Mouse (Mus musculus) embryonic facial prominence, embryonic 12.5 days (tissue): ENCODE results near the gene Cul7. TPM values are rescaled to one million over a fixed set of nuclear protein-coding genes. Genes with fewer than 3 reads are reported as not detected.

ENCODE experiments used
- ATAC-seq: fragments of 200-750 bp; cut with Nextera tagmentation; 2 replicates; pipeline ENCODE4 v1.8.0; 2017; ENCODE audit not compliant: insufficient number of reproducible peaks, insufficient read depth, low FRiP score, low TSS enrichment
- H3K27ac ChIP-seq: fragments of 300-500 bp; sonication (generic); 2 replicates; pipeline ENCODE4 v1.5.1; 2016; ENCODE audit warnings: mild to moderate bottlenecking
- H3K27me3 ChIP-seq: fragments of 300-500 bp; sonication (generic); 2 replicates; pipeline ENCODE4 v1.6.1; 2016; ENCODE audit warnings: mild to moderate bottlenecking, moderate library complexity
- H3K36me3 ChIP-seq: fragments of 300-500 bp; sonication (generic); 2 replicates; pipeline ENCODE4 v1.6.1; 2016; ENCODE audit warnings: mild to moderate bottlenecking
- H3K4me1 ChIP-seq: fragments of 300-500 bp; sonication (generic); 2 replicates; pipeline ENCODE4 v1.6.1; 2016
- H3K4me2 ChIP-seq: fragments of 300-500 bp; sonication (generic); replicated peaks from 2 replicates; pipeline ENCODE4 v1.6.1; 2016; ENCODE audit warnings: mild to moderate bottlenecking, moderate library complexity
- H3K4me3 ChIP-seq: fragments of 300-500 bp; sonication (generic); 2 replicates; pipeline ENCODE4 v1.5.1; 2016; ENCODE audit warnings: mild to moderate bottlenecking
- H3K9ac ChIP-seq: fragments of 300-500 bp; sonication (generic); 2 replicates; pipeline ENCODE4 v1.6.1; 2016; ENCODE audit warnings: mild to moderate bottlenecking, moderate library complexity
- H3K9me3 ChIP-seq: fragments of 300-500 bp; sonication (generic); 2 replicates; pipeline ENCODE4 v1.6.1; 2016; ENCODE audit warnings: mild to moderate bottlenecking, moderate library complexity
- WGBS: fragments of 180-500 bp; shearing (Covaris S2); methylation state at CpG from one replicate; pipeline ENCODE4 v1.1.7; 2016; 5-methylcytosine and 5-hydroxymethylcytosine counted together
- polyA plus RNA-seq: library from polyadenylated mRNA; unstranded; fragments of >200 nt; fragmentation: Nextera tagmentation; extraction: Ambion mirVana; gene quantifications from 2 replicates; pipeline ENCODE4 v1.2.1, GENCODE M21; 2016

Cul7 gene
- polyA plus RNA-seq, 1 experiment from 2014 or later = 57.3 TPM

DNA sequence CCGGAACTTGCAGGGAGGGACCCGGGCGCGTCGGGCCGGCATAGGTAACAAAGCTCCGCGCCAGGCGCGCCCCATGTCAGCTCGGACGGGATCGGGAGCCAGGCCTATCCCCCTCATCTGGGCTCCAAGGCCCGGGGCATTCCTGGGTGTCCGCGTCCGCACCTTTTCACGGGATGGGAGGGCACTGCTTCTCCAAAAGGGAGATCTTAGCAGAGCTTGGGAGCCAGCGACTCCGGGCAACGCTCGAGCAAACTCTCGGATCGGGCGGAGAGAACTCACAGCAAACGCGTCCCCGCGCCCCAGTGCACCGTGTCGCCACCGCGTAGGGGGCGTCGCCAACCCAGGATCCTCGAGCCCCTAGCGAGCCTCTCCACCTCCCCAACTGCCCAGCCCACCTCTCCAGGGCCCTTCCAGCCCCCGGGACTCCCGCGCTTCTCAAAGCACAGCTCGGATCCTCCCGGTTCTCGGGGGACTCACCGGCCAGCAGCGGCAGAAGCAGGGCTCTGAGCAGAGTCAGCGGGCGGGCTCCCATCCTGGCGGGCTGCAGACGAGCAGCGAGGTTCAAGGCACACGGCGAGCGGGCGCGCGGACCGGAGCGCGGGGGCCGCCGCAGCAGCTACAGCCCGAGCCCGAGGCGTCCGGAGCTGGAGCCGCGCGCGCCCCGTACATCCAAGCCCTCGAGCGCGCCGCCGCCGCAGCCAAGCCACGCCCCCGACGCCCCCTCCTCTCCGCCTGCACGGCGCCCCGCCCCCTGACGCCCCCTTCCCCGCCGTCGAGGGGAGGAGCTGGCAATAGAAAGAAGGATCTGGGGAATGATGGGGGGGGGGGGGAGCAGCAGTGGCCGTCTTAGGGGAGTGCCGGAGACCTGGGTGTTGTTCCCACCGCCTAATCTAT is 21.1 kb upstream of the Cul7 start, which contains the start of gene Ptk7:
Gene Ptk7, minus strand, starts transcription at position 714 of the 894 bp plus-strand sequence.
- no peaks in the 10 kb centered on the region for H3K27me3 ChIP-seq
- peak within 1 kb of the TSS; percentile 98 for H3K4me3 ChIP-seq
- H3K9ac ChIP-seq = peak within 1 kb of the TSS; percentile 99
- H3K9me3 ChIP-seq = no peaks in the 10 kb centered on the region
- peak within 1 kb of the TSS; percentile 62 for H3K4me2 ChIP-seq
- peaks cover 30% of the 10 kb centered on the region; the same call in 1 of the 2 replicates for H3K36me3 ChIP-seq
- H3K4me1 ChIP-seq = peaks cover 58% of the 10 kb centered on the region
- peak within 1 kb of the TSS; percentile 97 for H3K27ac ChIP-seq
- ATAC-seq = peak; percentile 48
- under 1% methylated on average over 69 of the region's 90 CpGs for WGBS

DNA sequence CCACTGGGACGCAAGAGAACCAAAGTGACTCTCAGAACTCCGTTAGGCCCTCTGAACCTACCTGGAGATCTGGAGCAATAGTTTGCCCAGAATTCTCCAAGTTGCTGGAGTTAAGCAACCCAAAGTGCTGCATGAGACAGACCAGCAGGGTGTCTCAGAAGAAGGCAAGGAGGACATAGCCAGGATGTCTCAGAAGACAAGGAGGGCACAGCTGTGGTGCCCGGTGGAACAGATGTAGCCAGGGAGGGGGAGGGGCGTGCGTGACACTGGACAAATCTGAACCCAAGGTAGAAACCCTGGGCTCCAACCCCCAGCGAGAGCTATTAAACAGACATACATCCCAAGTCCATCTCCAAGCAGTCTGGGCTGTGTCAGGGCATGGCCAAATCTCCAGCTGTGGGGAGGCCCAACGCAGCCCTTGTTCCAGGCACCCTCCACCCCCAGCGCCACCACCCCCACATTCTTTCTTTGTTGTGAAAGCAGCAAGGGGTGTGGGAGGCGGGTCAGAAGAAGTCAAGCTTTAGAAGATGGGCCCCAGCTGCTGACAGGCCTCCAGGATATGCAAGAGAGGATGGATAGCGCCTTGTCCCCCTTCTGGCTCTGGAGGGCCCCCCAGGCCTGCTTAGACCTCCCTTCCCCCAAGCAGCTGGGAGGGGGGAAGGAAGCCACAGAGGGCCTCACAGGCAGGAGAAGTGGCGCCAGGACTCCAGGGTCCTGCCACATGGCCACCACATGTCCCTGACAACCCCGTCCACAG is 20.3 kb upstream of the Cul7 start:
- 4% methylated on average over 12 of the region's 12 CpGs for WGBS
- peak; percentile 62 for ATAC-seq
- H3K27me3 ChIP-seq = no peaks in the 10 kb centered on the region
- peak overlapping the region; percentile 62 for H3K4me2 ChIP-seq
- peak overlapping the region; percentile 99 for H3K9ac ChIP-seq
- peak overlapping the region; percentile 98 for H3K4me3 ChIP-seq
- H3K36me3 ChIP-seq = peaks cover 30% of the 10 kb centered on the region; the same call in 1 of the 2 replicates
- H3K4me1 ChIP-seq = peaks cover 50% of the 10 kb centered on the region
- H3K9me3 ChIP-seq = no peaks in the 10 kb centered on the region
- H3K27ac ChIP-seq = peak overlapping the region; percentile 97

DNA sequence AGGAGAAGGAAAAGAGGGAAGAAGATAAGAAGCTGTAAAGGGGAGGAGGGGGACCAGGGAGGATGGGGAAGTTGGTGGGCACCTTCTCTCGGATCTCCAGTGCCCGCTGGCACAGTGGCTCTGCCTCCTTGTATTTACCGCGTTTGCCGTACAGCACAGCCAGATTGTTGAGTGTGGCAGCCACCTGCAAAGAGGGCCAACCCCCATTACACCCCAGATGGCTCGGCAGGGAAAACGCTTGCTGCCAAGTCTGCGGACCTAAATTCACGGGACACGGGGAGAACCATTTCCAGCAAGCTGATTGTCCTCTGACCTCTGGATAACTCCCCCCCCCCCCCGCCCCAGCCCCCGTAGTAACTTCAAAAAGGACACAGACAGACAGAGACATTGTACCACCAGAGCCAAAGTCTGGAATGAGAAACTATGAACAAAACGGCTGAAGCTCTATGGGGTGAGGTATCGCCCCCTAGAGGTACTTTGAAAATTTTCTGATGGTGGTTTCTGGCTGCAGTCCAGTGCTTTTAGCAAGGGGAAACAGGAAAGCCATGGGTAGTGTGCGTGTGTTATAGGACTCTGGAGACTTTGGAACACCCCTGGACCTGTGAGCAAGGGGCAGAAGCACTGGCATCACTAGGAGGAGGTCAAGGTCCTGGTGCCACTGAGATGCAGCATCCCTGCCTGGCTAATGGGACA is 13.2 kb upstream of the Cul7 start:
- 26% methylated on average over 15 of the region's 15 CpGs for WGBS
- Histone ChIP-seq H3K4me2 (peak overlapping the region; percentile 25), H3K27ac (no peak overlapping the region), H3K4me3 (no peak overlapping the region), H3K9me3 (no peaks in the 10 kb centered on the region), H3K36me3 (peaks cover 64% of the 10 kb centered on the region), H3K27me3 (no peaks in the 10 kb centered on the region), H3K9ac (0 out of 2 replicates have a peak overlapping the region, but pooled peaks have one; percentile 33), H3K4me1 (0 out of 2 replicates have a peak, but pooled peaks cover 8% of the 10 kb centered on the region)
- ATAC-seq = no peak

DNA sequence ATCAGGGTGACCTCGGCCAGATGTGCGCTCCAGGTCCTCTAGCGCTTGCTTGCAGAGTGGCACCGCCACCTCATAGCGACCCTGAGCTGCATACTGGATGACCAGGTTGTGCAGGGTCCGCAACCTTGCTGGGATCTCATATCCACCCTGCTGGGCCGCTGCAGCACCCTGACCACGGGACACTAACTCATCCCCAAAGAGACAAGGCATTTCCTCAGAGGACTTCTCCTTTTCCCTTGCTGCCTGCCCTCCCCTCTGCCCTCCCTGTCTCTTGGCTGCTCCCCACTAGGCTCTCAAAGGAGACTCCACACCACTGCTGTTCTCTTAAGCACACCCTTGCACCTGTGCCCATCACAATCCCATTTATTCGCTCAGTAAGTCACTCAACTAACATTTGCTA is 10.2 kb upstream of the Cul7 start:
- Histone ChIP-seq H3K9me3 (no peaks in the 10 kb centered on the region), H3K27me3 (no peaks in the 10 kb centered on the region), H3K4me1 (peaks cover 18% of the 10 kb centered on the region), H3K27ac (no peak overlapping the region), H3K36me3 (peaks cover 52% of the 10 kb centered on the region), H3K4me2 (no peak overlapping the region), H3K9ac (no peak overlapping the region), H3K4me3 (no peak overlapping the region)
- ATAC-seq = no peak
- 82% methylated on average over 9 of the region's 9 CpGs for WGBS

DNA sequence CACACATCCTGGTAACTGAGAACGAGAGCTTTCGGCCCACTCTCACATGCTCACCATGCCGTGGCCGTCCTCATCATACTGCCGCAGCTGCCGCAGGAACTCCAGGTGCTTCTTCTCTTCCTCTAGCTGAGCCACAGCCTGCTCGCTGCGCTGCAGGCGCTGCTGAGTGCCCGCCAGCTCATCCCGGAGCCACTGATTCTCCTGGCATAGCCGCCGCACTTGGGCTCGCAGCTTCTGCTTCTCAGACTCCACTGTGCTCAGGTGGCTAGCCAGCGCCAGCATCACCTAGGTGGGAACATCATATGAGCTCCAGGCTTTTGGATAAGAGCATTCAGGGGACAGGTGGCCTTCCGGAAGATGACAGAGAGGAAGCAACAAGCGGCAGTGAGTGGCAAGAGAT is 8.1 kb upstream of the Cul7 start:
- Histone ChIP-seq H3K4me1 (peaks cover 16% of the 10 kb centered on the region), H3K9me3 (no peaks in the 10 kb centered on the region), H3K9ac (no peak overlapping the region), H3K27me3 (no peaks in the 10 kb centered on the region), H3K4me3 (no peak overlapping the region), H3K27ac (no peak overlapping the region), H3K36me3 (peaks cover 36% of the 10 kb centered on the region), H3K4me2 (no peak overlapping the region)
- 89% methylated on average over 17 of the region's 17 CpGs for WGBS
- ATAC-seq = no peak

DNA sequence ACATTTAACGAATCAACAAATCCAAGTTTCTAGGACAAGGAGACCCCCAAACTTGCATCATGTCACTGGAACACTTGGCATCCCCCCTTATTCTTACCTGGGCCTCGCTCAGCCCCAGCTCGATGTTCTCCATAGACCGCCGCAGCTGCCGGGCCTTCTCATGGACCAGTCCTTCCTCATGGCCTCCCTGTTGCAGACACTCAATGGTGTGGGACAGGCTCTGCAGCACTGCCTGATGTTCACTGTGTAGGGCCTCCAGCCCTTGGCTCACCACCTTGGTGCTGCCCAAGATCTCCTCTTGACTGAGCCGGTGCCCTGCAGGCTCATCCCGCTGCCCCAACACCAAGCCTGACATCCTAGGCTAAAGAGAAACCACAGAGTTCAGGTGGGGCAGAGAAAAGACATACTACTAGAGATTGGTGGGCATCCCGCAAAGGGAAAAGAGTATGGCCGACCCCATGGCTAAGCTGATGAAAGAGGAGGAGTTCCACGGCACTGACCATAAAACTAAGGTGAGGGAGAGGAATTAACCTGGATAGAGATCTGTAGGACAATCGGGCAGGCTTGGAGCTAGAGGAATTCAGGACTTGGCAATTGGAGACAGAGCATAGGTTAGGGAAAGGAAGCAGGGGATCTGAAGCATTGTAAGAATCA is 5.9 kb upstream of the Cul7 start:
- Histone ChIP-seq H3K4me3 (peak overlapping the region; percentile 78; the same call in 1 of the 2 replicates), H3K27ac (no peak overlapping the region), H3K27me3 (no peaks in the 10 kb centered on the region), H3K9ac (peak overlapping the region; percentile 67; the same call in 1 of the 2 replicates), H3K9me3 (no peaks in the 10 kb centered on the region), H3K36me3 (peaks cover 43% of the 10 kb centered on the region), H3K4me2 (peak overlapping the region; percentile 83), H3K4me1 (peaks cover 18% of the 10 kb centered on the region)
- 86% methylated on average over 12 of the region's 12 CpGs for WGBS
- ATAC-seq = no peak

DNA sequence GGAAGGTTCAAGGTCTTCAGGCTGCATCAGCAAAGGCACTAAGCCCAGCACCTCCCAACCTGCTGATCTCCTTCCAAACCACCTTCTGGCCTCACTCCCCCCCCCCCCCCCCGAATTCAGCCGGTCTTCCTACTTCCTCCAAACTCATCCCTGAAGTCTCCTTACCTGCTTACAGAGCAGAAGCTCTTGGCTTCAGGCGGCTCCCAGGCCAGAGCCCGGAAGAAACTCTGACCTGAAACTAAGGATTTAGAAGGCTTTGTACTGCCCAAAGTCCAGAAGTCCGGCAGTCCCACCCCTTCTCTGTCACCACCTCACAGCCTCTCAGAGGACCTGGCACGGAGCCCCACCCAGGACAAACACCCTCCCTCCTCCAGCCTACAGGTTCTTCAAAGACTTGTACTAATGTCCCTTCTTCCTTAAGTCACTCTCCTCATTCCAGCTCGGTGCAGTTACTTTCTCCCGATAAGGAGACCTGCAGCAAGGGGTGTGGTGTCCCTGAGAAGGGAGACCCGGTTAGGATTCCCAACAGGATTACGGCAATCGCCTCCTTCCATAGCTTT is 5.1 kb upstream of the Cul7 start:
- H3K27ac ChIP-seq = 0 out of 2 replicates have a peak overlapping the region, but pooled peaks have one; percentile 24
- 13% methylated on average over 11 of the region's 11 CpGs for WGBS

DNA sequence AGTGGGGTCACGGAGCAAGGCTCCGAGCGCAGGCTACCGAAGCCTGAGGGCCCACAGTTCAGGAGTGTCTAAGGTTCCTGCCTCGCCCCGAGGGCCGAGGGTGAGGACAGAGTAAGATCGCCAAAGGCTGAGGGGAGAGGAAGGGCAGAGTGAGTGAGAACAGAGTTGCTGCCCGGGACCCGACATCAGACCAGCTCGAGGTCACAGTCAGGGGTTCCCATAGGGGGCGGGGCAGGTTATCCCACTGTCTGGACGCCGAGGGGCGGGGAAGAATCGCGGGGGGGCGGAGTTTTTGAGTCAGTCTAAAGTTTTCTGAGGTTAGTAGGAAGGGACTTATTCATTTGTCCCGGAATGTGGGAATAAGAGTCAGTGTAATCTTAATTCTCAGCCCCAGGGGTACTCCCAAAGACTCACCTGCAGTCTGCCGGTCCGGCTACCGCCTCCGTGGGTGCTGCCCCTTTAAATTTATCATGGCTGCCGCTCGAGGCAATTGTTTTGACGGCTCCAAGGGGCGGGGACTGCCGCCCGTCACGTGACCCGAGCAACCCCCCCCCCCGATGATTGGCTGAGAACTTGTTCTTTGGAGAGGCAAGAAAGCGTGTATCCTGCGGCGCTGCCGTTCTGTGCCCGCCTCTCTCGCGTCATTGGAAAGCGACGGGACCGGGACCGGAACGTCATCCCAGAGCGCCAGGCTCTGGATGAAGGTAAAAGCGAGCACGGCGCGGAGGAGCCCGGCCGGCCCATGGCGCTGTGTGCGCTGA is 4.4 kb upstream of the Cul7 start, which contains the start of the genes Klc4 and Mrpl2:
Gene Klc4, minus strand, starts transcription at position 462 of the 761 bp plus-strand sequence.
Gene Mrpl2, plus strand, starts transcription at position 669 of the 761 bp plus-strand sequence.
- peak; percentile 49 for ATAC-seq
- no peaks in the 10 kb centered on the region for H3K9me3 ChIP-seq
- H3K36me3 ChIP-seq = peaks cover 28% of the 10 kb centered on the region
- peak within 1 kb of the TSS; percentile 83 for H3K4me2 ChIP-seq
- H3K4me1 ChIP-seq = peaks cover 25% of the 10 kb centered on the region
- H3K9ac ChIP-seq = peak within 1 kb of the TSS; percentile 74
- H3K4me3 ChIP-seq = peak within 1 kb of the TSS; percentile 78
- H3K27me3 ChIP-seq = no peaks in the 10 kb centered on the region
- WGBS = under 1% methylated on average over 52 of the region's 53 CpGs
- H3K27ac ChIP-seq = peak within 1 kb of the TSS; percentile 72

More for the DNA sequence above, 5.1 kb upstream of the Cul7 start:
- Histone ChIP-seq H3K4me3 (peak overlapping the region; percentile 78), H3K4me1 (peaks cover 25% of the 10 kb centered on the region), H3K27me3 (no peaks in the 10 kb centered on the region), H3K4me2 (peak overlapping the region; percentile 83), H3K36me3 (peaks cover 35% of the 10 kb centered on the region), H3K9me3 (no peaks in the 10 kb centered on the region), H3K9ac (peak overlapping the region; percentile 67)
- no peak for ATAC-seq

DNA sequence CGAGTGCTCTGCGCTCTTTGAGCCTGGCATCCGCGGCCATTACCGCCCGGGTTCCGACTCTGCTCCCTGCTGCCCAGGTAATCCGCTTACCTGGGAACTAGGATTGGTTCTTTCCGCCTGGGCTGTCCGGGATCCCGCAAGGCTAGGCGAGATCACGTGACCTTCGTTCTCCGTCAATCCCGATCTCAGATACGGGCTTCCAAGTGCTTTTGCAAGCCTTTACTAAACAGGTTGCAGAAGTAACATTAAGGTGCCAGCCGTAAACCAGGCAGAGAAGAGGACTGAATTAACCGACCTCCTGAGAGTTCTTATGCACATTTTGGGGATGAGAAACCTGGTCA is 3.8 kb upstream of the Cul7 start:
- no peak for ATAC-seq
- no peaks in the 10 kb centered on the region for H3K9me3 ChIP-seq
- peak overlapping the region; percentile 76 for H3K4me2 ChIP-seq
- H3K27me3 ChIP-seq = no peaks in the 10 kb centered on the region
- peak overlapping the region; percentile 74 for H3K9ac ChIP-seq
- under 1% methylated on average over 19 of the region's 19 CpGs for whole genome bisulfite sequencing
- peak overlapping the region; percentile 72 for H3K27ac ChIP-seq
- peaks cover 29% of the 10 kb centered on the region for H3K4me1 ChIP-seq
- peak overlapping the region; percentile 78 for H3K4me3 ChIP-seq
- H3K36me3 ChIP-seq = peaks cover 22% of the 10 kb centered on the region

DNA sequence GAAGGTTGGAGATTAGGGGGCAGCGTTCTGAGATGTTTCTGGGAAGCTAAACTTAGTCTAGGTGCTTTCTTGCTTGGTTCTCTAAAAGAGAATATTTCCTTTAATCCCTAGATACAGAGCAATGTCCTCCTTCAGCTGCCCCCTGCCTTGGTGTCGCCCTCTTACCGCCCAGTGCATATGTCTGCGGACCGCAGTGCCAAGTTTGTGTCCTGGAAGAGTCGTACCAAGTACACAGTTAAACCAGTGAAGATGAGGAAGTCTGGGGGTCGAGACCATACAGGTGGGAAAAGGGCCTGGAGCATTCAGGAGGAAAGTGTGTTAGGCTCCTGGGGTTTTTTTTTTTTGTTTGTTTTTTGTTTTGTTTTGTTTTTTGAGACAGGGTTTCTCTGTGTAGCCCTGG is 2.9 kb upstream of the Cul7 start:
- H3K27ac ChIP-seq = no peak overlapping the region
- H3K9ac ChIP-seq = no peak overlapping the region
- no peaks in the 10 kb centered on the region for H3K27me3 ChIP-seq
- H3K4me2 ChIP-seq = no peak overlapping the region
- no peak overlapping the region for H3K4me3 ChIP-seq
- no peaks in the 10 kb centered on the region for H3K9me3 ChIP-seq
- peaks cover 17% of the 10 kb centered on the region for H3K36me3 ChIP-seq
- 87% methylated on average over 7 of the region's 7 CpGs for WGBS
- H3K4me1 ChIP-seq = peaks cover 39% of the 10 kb centered on the region
- no peak for ATAC-seq
